Mouse (Mus musculus) frontal cortex, postnatal 36 days (tissue): Measurements from ENCODE around the gene Klc4.

Source experiments
- DNase-seq, 2 experiments: peaks; one replicate each; pipeline ENCODE4 v3.0.0; 2022; ENCODE audit warnings: low spot score in 2 of 2

The Klc4 gene

DNA sequence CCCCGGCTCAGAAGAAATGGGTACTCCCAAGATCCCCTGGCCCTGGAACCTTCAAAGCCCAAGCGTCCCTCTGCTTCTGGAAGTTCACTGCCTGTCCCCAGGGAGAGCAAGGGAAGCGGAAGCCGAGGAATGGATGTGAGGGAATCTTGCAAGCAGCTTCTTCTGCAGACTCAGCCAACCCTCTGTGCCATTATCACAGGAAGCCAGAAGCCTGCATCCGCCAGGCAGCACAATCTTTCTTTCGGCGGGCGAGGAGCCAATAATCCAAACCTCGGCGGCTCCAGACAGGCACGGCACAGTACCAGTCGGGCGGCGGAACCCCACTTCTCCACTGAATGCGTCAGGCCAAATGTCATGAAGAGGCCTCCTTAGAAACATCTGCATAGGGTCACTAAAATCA, 24.5 kb downstream of the Klc4 start:
- peak; percentile 49 to 65 for DNase-seq

DNA sequence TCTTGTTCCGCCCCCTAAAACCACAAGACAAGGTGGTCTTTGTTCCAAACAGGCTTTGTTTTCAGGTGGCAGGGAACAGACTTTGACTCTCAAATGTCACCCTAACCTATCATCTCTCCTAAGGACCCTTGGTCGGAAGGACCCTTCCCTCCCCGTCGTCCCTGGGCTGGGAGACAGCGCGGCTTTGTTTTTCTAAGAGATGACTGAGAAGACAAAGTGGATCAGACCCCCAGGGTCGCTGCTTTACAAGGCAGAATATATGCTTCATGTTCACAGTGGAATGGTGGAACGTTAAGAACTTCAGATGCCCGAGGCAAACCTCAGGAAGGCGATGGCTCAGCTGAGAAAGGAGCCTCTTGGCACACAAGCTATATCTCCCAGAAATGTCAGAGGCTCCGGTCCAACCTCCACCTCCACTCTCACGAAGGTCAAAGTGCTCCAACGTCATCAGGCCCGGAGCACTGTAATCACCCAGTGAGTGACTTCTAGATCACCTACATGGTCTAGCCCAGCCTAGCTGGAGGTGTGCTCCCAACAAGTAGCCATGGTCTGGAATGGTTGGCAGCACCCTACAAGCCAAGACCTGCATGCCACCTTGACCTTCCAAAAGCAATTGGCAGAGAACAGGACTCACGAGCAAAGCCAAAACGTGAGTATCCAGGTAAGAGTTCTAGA, 26.0 kb downstream of the Klc4 start:
- no peak for DNase-seq

DNA sequence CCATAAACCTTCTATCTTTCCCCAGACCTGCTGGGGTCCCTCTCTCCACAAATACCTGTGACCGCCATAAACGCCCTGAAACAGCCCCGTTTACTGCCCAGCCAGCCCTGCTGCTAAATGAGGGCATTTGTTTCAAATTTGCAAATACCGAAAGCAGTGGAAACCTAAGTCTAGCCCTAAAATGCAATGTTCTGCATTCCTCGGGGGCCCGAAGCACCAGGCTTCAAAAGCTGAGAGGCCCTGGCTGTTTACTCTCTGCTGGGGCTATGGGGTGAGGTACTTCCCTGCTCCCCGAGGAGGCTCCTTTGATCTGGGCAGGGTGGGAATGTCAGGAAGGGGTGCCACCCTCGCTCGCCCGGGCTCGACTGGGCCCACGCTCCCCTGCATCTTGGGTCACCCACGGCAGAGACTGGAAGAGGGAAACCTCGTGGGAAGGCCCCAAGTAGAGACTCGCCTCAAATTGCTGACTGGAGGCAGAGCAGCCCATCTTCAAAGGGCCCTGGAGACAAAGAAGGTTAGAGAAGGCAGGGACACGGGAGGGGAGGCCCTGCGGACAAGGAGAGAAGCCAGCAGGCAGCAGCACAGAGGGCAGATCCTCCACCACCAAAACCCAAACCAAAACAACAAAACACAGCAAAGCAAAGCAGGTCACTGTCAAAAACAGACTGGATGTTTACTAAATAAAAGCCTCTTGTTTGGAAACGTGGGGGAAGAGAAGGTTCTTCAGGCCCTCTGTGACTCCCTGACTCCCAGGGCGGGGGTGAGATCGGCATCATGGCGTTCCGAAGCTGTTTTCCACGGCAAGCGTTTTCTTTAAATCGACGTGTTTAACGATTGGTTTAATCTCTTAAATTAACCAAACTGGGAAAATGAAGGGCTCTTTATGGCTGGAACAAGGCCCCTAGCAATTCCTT, 26.8 kb downstream of the Klc4 start:
- DNase-seq, result no peak

DNA sequence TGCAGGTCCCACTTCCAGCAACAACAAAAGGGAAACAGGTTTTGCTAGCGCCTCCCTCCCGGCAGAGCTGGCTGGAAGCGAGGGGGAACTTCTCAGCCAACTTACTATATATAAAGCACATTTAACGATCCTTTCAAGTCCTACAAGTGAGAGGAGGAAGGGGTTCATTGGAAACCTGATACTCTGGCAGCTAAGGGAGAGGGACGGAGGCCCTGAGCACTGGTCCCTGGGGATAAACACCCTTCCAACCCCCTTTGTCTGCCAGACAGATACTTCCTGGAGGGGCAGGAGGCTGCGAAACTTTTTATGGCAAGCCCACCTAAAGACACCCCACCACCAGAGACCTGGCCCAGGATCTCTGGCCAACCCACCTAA, 27.4 kb downstream of the Klc4 start:
- DNase-seq, result no peak

DNA sequence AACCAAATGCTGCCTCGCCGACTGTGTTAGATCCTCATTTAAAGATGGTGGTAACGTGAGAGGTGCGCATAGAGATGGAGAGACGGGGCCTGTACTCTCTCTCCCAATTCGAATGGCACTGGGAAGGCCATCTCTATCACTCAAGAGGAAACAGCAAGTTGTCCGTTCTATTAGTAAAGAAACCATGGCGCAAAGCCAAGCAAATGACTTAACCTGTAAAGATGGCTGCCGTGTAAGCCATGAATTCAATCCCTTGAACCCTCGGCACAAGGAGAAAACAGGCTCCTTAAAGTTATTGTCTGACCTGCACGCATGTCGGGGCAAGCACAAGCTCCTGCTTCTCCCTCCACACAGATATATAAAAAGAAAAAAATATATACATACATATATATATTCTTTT, 28.0 kb downstream of the Klc4 start:
- no peak for DNase-seq

DNA sequence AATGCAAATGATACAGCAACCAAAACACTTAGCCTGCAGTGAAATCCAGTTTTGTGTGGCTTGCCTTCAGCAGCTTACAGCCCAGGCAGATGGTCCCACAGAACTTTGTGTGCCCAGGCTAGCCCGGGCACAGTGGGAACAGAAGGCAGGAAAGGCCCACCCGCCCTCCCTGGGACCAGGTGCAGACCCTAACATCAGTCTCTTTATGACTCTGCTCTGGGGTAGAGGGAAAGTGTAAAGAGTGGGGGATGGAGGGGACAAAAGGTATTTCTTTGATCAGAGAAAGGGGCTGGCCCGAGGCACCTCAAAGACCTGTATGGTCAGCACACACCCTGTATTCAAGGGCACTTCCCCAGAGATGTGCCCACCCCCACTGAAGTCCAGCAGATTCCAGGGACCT, 32.6 kb downstream of the Klc4 start:
- DNase-seq, result no peak

DNA sequence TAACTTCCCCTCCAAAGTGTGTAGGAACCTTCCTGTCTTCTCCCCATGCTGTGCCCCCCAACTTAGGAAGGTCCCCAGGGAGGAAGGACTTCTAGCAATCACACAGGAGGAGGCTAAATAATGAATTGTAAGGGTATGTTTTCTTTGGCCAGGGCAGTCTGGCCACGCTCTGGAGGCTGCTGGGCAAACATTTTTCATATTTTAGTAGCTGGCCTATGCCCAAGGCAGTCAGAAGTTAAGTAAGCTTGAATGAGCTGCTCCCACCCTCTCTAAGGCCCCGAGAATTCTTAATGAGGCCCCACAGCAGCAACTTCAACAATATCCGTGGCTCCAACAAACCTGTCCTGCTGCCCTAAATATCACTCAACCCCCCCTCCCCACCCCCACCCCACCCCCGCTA, 33.0 kb downstream of the Klc4 start:
- DNase-seq, result no peak

DNA sequence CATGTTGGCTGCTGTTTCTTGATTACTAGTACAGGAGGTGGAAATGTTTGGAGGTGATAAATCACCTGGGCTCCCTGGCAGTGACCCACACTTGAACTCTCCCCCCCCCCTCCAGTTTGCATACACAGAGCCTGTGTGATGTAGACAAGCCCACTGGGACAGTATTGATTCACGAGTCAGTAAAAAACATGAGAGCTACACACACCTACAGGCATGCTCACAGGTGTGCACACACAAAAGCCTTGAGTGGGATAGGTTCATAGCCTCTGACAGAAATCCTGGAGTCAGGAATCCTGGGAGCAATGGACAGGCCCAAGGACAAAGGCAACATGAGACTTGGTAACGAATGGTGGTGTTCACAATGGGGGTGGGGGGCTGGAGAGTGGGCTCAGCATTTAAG, 33.6 kb downstream of the Klc4 start:
- no peak for DNase-seq

DNA sequence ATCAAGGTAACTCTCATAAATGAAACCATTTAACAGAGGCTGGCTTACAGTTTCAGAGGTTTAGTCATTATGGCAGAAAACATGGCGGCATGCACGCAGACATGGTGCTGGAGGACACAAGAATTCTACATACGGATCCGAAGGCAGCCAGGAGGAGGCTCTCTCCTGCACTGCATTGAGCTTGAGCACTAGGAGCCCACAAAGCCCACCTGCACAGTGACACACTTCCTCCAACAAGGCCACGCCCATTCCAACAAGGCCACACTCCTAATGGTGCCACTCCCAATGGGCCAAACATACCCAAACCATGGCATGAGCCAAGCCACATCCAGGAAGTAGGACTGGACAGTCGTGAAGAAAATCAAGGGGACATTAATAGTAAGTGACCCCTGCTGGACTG, 34.5 kb downstream of the Klc4 start:
- no peak for DNase-seq

DNA sequence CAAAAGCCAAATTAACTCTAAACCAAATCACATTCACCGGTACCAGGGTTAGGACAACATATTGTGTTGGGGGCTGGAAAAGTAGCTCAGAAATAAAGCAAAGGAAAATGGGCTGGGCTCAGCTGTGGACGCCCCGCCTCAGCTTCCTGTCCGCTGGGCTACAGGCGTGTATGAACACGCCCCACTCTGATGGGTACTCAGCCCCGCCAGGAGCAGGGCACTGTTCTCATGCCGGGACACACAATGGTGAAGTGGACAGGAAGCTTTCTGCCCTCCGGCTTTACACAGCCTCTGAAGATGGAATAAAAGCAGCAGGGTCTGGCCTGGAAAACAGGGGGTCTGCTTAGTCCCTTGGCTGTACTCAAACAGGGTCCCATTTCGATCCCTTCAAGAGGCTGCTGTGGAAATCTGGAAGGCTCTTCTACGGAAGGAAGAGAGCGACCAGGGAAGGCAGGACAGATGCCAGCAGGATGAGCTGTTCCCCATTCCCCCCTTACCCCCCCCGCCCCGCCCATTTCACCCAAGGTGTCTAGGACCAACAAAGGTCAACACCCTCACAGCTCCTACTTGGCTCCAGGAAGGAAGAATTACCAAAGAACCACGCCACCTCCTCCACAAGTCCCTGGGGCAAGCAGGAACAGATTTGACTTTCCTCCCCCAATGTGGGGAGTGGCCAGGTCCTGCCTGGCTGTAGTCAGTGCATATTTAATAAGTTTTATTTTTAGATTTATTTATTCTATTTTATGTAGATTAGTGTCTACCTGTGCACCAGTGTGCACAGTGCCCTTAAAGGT, 35.9 kb downstream of the Klc4 start:
- no peak for DNase-seq

DNA sequence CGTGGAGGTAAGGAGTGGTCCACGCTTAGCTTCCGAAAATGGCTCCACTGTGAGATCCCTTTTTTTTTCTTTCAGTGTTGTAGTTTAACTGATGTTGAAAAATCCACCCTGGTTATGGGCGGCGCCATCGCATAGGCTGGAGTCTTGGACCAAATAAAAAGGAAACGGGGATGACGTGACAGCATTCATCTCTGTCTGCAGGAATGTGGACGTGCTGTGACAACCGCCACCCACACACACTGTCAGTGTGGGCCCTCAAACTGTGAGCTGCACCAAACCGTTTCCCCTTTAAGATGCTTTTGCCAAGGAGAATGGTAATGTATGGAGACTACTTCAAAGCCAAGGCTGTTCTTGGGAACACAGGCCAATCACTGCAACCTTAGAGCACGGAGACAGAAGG, 39.8 kb downstream of the Klc4 start:
- peak; percentile 36 to 51 for DNase-seq

DNA sequence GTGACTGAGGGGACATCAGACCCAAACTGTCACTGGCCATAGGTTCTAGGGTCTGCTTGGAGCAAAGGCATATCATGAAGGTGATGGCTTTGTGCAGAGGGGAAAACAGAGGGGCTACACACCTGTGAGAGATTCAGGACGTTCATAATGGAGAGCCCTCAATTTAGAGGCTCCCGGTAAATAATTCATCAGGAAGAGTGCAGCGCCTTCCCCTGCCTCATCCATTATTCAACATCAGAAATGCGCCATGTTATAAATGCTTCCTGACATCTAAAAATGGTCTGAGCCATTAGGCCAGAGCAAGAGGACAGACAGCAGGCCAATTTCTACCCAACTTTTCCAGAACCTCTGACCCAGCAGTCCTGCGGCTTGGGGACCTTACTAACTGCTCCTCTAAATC, 40.7 kb downstream of the Klc4 start:
- DNase-seq, result no peak

DNA sequence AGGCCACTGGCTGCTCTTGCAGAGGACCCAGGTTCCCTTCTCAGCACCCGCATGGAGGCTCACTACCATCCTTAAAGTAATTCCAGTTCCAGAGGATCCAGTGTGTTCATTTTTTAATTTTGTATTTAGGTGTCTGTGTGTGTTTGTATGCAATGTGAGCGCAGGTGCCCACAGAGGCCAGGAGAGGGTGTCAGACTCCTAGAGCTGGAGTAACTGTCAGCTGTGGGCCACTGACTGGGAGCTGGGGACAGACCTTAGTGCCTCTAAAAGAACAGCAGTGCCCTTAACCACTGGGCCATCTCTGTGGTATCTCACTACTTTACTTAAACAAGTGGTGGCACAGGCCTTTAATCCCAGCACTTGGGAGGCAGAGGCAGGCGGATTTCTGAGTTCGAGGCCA, 42.6 kb downstream of the Klc4 start:
- DNase-seq, result no peak

DNA sequence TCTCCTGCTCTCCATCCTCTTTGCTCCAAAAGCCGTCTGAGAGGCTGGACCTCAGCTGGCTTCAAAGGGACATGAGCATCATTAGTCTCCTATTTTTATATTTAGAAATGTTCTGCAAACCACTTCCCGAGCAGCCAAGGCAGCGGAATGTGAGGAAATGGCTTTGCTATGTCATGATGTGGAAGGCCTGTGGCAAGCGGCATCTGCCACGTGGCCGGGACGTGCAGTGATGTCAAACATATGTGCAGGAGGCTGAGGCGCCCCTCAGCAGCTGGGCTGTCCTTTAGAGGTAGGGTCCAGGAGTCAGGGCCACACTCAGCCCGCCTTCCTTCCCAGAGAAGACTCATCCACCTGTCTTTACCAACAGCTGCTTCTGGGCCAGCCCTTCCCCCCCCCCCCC, 43.6 kb downstream of the Klc4 start:
- no peak for DNase-seq

DNA sequence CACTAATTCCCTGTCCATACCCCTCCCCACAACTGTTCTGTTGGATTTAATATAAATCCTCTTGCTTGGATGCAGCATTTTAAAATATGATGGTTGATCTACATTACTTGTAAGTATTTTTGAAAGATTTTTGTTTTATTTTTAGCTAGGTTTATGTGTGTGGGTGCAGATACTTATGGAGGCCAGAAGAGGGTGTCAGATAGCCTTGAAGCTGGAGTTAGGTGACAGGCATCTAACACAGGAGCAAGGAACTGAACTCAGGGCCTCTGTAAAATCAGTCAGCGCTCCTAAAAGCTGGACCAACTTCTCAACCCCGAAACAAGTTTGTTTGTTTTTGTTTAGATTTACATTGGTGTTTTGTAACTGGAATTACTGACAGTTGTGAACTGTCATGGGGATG, 45.3 kb downstream of the Klc4 start:
- DNase-seq, result no peak

DNA sequence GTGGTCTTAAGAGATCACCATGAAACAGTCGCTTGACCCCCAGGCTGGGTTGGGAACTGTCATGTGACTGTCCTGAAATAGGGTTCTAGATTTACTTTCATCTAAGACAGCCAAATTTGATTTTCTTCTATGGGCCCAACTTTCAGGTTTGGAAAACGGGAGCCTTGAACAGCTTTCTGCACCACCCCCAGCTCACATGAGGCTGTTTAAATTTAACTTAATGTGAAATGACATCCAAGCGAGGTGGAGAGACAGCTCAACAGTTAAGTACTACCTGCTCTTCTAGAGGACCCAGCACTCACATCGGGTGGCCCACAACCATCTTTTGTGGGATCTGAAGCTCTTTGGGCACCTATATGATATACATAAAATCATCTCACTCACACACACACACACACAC, 46.9 kb downstream of the Klc4 start:
- peak in 1 of 2 experiments; percentile 49 for DNase-seq

DNA sequence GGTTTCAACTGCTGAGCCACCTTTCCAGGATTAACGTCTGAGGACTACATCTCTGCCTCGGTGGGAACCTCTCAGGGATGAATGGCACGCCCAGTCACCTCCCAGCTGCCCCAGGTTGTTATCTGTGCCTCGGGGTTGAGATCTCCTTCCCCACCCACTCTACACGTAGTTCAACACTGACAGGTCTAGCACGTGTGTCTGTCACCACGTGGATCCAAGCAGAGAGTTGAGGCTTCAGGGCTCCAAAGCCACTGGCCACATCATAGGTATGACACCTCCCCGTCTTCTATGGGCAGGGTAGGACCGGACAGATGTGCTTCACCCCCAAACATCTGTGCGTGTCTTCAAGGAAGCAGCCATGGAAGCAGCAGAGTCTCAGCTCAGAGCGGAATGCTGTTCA, 47.9 kb downstream of the Klc4 start:
- no peak for DNase-seq

DNA sequence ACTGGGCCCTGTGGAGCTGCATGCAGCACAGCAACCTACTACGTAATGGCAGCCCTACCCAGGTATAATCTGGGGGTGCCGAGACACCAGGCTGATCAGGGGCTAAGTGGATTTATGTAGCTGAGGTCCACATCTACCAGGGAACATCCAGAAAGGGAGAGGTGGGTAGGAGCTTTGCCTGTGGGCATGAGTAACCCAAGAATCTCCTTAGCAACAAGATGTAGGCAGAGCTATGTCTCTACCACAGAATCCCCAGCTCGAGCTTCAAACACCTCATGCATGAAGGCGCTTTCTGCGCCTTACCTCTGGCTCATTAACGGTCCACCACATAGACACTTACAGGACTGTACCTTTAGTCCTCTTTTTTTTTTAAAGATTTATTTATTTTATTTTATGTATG, 50.5 kb downstream of the Klc4 start:
- no peak for DNase-seq

DNA sequence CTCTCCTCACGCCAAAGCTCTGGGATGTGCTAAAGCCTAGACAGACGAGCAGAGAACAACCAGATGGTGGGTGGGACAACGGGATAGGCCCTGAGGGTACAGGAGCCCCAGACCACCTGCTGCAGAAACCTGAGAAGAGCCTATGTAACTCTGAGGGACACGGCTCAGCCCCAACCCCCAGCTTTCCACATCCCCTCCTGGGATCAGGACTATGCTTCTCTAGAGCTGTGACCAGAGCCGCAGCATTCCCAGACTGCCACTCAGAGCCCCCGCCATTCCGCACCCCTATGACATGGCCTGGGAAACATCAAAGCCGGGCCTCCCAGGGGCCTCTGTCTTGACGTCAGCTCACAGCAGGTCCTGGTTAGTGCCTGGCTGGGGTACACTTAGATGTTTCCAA, 51.2 kb downstream of the Klc4 start:
- no peak for DNase-seq

DNA sequence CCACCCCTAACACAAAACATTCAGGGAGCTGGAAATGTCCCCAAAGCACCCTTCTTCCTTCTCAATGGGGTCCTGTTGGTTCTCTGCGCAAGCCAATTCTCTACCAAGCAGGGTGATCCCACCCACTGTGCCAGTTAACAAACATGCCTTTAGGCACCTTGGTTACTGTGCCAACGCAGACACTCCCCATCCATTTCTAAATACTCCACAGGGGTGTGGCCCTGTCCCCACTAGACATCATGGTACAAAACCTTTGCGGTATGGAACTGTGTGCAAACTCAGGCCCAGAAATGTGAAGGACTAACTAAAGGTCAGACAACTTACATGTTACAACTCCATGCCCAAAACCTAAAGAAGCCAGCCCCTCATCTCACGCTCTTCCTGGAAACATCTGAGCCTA, 52.7 kb downstream of the Klc4 start:
- DNase-seq, result no peak

DNA sequence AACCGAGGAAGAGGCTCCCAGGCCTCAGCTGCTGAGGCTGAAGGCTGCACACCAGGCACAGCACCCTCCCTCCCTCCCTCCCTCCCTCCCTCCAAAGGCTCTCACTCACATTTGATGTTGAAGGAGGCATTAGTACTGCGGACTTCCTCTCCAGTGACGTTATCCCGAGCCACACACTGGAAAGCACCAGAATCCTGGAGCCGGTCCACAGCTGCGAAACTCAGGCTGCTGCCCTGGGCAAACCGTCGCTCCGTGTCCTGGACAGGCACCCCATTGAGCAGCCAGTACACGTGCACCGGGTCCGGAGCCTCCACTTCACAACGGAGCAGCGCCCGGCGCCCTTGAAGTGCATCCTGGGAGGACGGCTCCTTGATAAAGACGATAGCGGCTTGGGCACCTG, 54.4 kb downstream of the Klc4 start:
- no peak for DNase-seq

DNA sequence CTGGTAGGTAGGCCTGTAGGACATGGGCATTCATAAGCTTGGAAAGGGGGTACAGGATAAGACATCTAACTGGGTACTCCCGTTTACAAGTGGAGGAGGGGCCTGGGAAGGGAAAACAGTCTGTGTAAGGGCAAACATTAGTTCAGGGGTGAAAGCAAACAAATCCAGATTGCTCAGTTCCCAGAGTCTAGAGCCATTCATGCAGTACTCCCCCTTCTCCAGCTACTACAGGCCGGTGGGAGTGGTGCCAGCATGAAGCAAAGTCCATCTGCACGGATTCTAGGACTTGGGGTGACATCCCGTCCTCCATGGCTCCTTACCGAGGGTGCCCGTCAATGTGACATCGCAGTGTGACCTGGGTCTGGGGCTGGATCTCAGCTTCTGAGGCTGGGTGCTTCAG, 55.4 kb downstream of the Klc4 start:
- DNase-seq, result no peak
